Mouse (Mus musculus) liver, embryonic 11.5 days (tissue): Measurements from ENCODE around the gene Glipr2. TPM values are rescaled to one million over a fixed set of nuclear protein-coding genes. Genes with fewer than 3 reads are reported as not detected.
A peak's percentile ranks its signal among the peaks of the same experiment; 100 is the strongest.

ENCODE experiments used
- ATAC-seq: fragments of 200-750 bp; cut with Nextera tagmentation; replicated peaks from 2 replicates; pipeline ENCODE4 v1.8.0; 2017; ENCODE audit warnings: moderate number of reproducible peaks, mild to moderate bottlenecking, moderate TSS enrichment, moderate library complexity; ENCODE audit not compliant: low FRiP score
- DNase-seq: peaks from one replicate; pipeline ENCODE4 v3.0.0-alpha.2; 2017; ENCODE audit warnings: low spot score
- H3K27ac ChIP-seq: fragments of 300-500 bp; sonication (generic); 2 replicates; pipeline ENCODE4 v1.5.1; 2014; ENCODE audit warnings: mild to moderate bottlenecking, low read depth, low read length, control low read depth
- H3K27me3 ChIP-seq: fragments of 300-500 bp; sonication (generic); replicated peaks from 2 replicates; pipeline ENCODE4 v1.6.1; 2014; ENCODE audit warnings: low read length, mixed read lengths; ENCODE audit not compliant: control insufficient read depth, insufficient read depth
- H3K36me3 ChIP-seq: fragments of 300-500 bp; sonication (generic); 2 replicates; pipeline ENCODE4 v1.6.1; 2014; ENCODE audit warnings: mild to moderate bottlenecking, low read length, moderate library complexity, mixed read lengths; ENCODE audit not compliant: control insufficient read depth, insufficient read depth
- H3K4me1 ChIP-seq: fragments of 300-500 bp; sonication (generic); replicated peaks from 2 replicates; pipeline ENCODE4 v1.6.1; 2014; ENCODE audit warnings: low read length, mixed read lengths; ENCODE audit not compliant: control insufficient read depth, insufficient read depth
- H3K4me2 ChIP-seq: fragments of 300-500 bp; sonication (generic); 2 replicates; pipeline ENCODE4 v1.6.1; 2014; ENCODE audit warnings: mild to moderate bottlenecking, control low read depth, moderate library complexity
- H3K4me3 ChIP-seq: fragments of 300-500 bp; sonication (generic); 2 replicates; pipeline ENCODE4 v1.5.1; 2014; ENCODE audit warnings: low read depth, low read length, control low read depth
- H3K9ac ChIP-seq: fragments of 300-500 bp; sonication (generic); 2 replicates; pipeline ENCODE4 v1.6.1; 2014; ENCODE audit warnings: low read depth, low read length, control low read depth
- H3K9me3 ChIP-seq: fragments of 300-500 bp; sonication (generic); 2 replicates; pipeline ENCODE4 v1.6.1; 2016; ENCODE audit warnings: low read length, inconsistent platforms, mixed read lengths; ENCODE audit not compliant: control insufficient read depth
- WGBS: fragments of 180-500 bp; shearing (Covaris S2); extraction: QIAGEN DNeasy Blood & Tissue Kit; methylation state at CpG from one replicate; pipeline ENCODE4 v1.1.7; 2014; 5-methylcytosine and 5-hydroxymethylcytosine counted together
- polyA plus RNA-seq: library from polyadenylated mRNA; unstranded; fragments of >200 nt; fragmentation: Nextera tagmentation; extraction: Ambion mirVana; gene quantifications from 2 replicates; pipeline ENCODE4 v1.2.1, GENCODE M21; 2014

The Glipr2 gene
- polyA plus RNA-seq, 1 experiment from 2014 or later = 71.4 TPM

GRCm38 (mm10) chr4:43983181-43983580, 26.0 kb downstream of the Glipr2 start, which contains the start of gene Ccin:
Ccin (plus strand) TSS chr4:43983483.
- no peaks in the 10 kb centered on the region; the same call in 1 of the 2 replicates for H3K36me3 ChIP-seq
- no peak within 1 kb of the TSS for H3K27ac ChIP-seq
- peak within 1 kb of the TSS; percentile 70 for H3K4me2 ChIP-seq
- no peaks in the 10 kb centered on the region for H3K27me3 ChIP-seq
- H3K9me3 ChIP-seq = no peaks in the 10 kb centered on the region
- H3K9ac ChIP-seq = peak within 1 kb of the TSS; percentile 65
- peak within 1 kb of the TSS; percentile 33 for H3K4me3 ChIP-seq
- H3K4me1 ChIP-seq = peaks cover 10% of the 10 kb centered on the region
- no peak for DNase-seq
- 84% methylated on average over 11 of the region's 11 CpGs for WGBS
- ATAC-seq = no peak

- ATAC-seq (no peak), DNase-seq (no peak)
- H3K4me3 ChIP-seq = no peak overlapping the region
- no peaks in the 10 kb centered on the region for H3K27me3 ChIP-seq
- WGBS = 86% methylated on average over 22 of the region's 22 CpGs
- H3K36me3 ChIP-seq = no peaks in the 10 kb centered on the region
- no peak overlapping the region for H3K4me2 ChIP-seq
- no peaks in the 10 kb centered on the region for H3K9me3 ChIP-seq
- H3K4me1 ChIP-seq = peaks cover 5% of the 10 kb centered on the region; the same call in 1 of the 2 replicates
- no peak overlapping the region for H3K27ac ChIP-seq
- no peak overlapping the region for H3K9ac ChIP-seq
Observed at GRCm38 (mm10) chr4:43983756-43984155, 26.6 kb downstream of the Glipr2 start.

- Histone ChIP-seq H3K4me1 (peaks cover 3% of the 10 kb centered on the region; the same call in 1 of the 2 replicates), H3K27ac (no peak overlapping the region), H3K9ac (no peak overlapping the region), H3K36me3 (no peaks in the 10 kb centered on the region), H3K9me3 (no peaks in the 10 kb centered on the region), H3K4me2 (no peak overlapping the region), H3K4me3 (no peak overlapping the region), H3K27me3 (no peaks in the 10 kb centered on the region)
- ATAC-seq (no peak), DNase-seq (no peak)
- WGBS = 87% methylated on average over 19 of the region's 19 CpGs
Observed at GRCm38 (mm10) chr4:43984326-43984725, 27.1 kb downstream of the Glipr2 start.

- H3K27ac ChIP-seq = no peak overlapping the region
- WGBS = 85% methylated on average over 3 of the region's 3 CpGs
- H3K9ac ChIP-seq = no peak overlapping the region
- no peak overlapping the region for H3K4me3 ChIP-seq
- no peaks in the 10 kb centered on the region for H3K27me3 ChIP-seq
- H3K9me3 ChIP-seq = no peaks in the 10 kb centered on the region
- no peaks in the 10 kb centered on the region for H3K4me1 ChIP-seq
- H3K36me3 ChIP-seq = no peaks in the 10 kb centered on the region
- ATAC-seq (no peak), DNase-seq (no peak)
- no peak overlapping the region for H3K4me2 ChIP-seq
Observed at GRCm38 (mm10) chr4:43988976-43989375, 31.8 kb downstream of the Glipr2 start.

GRCm38 (mm10) chr4:43993072-43993471, 35.9 kb downstream of the Glipr2 start:
- Histone ChIP-seq H3K4me1 (no peaks in the 10 kb centered on the region), H3K4me3 (no peak overlapping the region), H3K36me3 (no peaks in the 10 kb centered on the region), H3K9ac (no peak overlapping the region), H3K4me2 (no peak overlapping the region), H3K27me3 (no peaks in the 10 kb centered on the region), H3K27ac (no peak overlapping the region), H3K9me3 (no peaks in the 10 kb centered on the region)
- ATAC-seq = no peak
- 90% methylated on average over 11 of the region's 11 CpGs for WGBS
- DNase-seq = no peak

GRCm38 (mm10) chr4:43994342-43994741, 37.1 kb downstream of the Glipr2 start:
- no peak overlapping the region for H3K4me3 ChIP-seq
- H3K27me3 ChIP-seq = no peaks in the 10 kb centered on the region
- H3K4me2 ChIP-seq = no peak overlapping the region
- no peak overlapping the region for H3K9ac ChIP-seq
- DNase-seq (no peak), ATAC-seq (no peak)
- H3K9me3 ChIP-seq = no peaks in the 10 kb centered on the region
- H3K27ac ChIP-seq = no peak overlapping the region
- no peaks in the 10 kb centered on the region for H3K4me1 ChIP-seq
- H3K36me3 ChIP-seq = no peaks in the 10 kb centered on the region
- 76% methylated on average over 2 of the region's 2 CpGs for WGBS

GRCm38 (mm10) chr4:44003622-44004021, 46.4 kb downstream of the Glipr2 start:
- peak overlapping the region; percentile 94 for H3K27ac ChIP-seq
- peak overlapping the region; percentile 67 for H3K4me2 ChIP-seq

GRCm38 (mm10) chr4:44004126-44004525, 46.9 kb downstream of the Glipr2 start, which contains the start of gene Clta:
Clta (plus strand) TSS chr4:44004452.
- Histone ChIP-seq H3K4me1 (no peaks in the 10 kb centered on the region), H3K27ac (peak within 1 kb of the TSS; percentile 94), H3K4me2 (peak within 1 kb of the TSS; percentile 67), H3K9me3 (no peaks in the 10 kb centered on the region), H3K4me3 (peak within 1 kb of the TSS; percentile 33), H3K36me3 (no peaks in the 10 kb centered on the region), H3K9ac (peak within 1 kb of the TSS; percentile 70), H3K27me3 (no peaks in the 10 kb centered on the region)
- peak; percentile 100 for ATAC-seq
- WGBS = 44% methylated on average over 5 of the region's 5 CpGs
- DNase-seq = no peak

More at GRCm38 (mm10) chr4:44003622-44004021, 46.4 kb downstream of the Glipr2 start:
- ATAC-seq = peak; percentile 71
- DNase-seq = no peak
- 62% methylated on average over 6 of the region's 6 CpGs for WGBS
- Histone ChIP-seq H3K27me3 (no peaks in the 10 kb centered on the region), H3K4me3 (peak overlapping the region; percentile 33; the same call in 1 of the 2 replicates), H3K4me1 (no peaks in the 10 kb centered on the region), H3K9ac (peak overlapping the region; percentile 41), H3K9me3 (no peaks in the 10 kb centered on the region), H3K36me3 (no peaks in the 10 kb centered on the region)

- H3K4me2 ChIP-seq = peak overlapping the region; percentile 67
- peak overlapping the region; percentile 70 for H3K9ac ChIP-seq
- 0 out of 2 replicates have a peak, but pooled peaks have one; percentile 25 for ATAC-seq
Observed at GRCm38 (mm10) chr4:44004623-44005409, 47.6 kb downstream of the Glipr2 start.

More at GRCm38 (mm10) chr4:44004623-44005409, 47.6 kb downstream of the Glipr2 start:
- H3K4me3 ChIP-seq = peak overlapping the region; percentile 33
- DNase-seq = no peak
- peak overlapping the region; percentile 94 for H3K27ac ChIP-seq
- no peaks in the 10 kb centered on the region for H3K36me3 ChIP-seq
- no peaks in the 10 kb centered on the region for H3K27me3 ChIP-seq
- 64% methylated on average over 3 of the region's 3 CpGs for WGBS
- H3K9me3 ChIP-seq = no peaks in the 10 kb centered on the region
- H3K4me1 ChIP-seq = no peaks in the 10 kb centered on the region
